Mouse (Mus musculus) liver, adult 2 months (tissue): ENCODE measurements around the gene Fzr1.

Experiments used
- CTCF ChIP-seq: fragments of 200-500 bp; IDR thresholded peaks from 2 replicates; pipeline ENCODE4 v1.5.1; 2011; ENCODE audit warnings: low read depth, low read length, control low read depth
- POLR2A ChIP-seq: fragments of 200-500 bp; IDR thresholded peaks from 2 replicates; pipeline ENCODE4 v1.6.1; 2011; ENCODE audit warnings: low read length, control low read depth; ENCODE audit not compliant: insufficient read depth; ENCODE audit errors: extremely low read depth

GRCm38 (mm10) chr10:81401205-81401520 is 22.8 kb upstream of the Fzr1 start:
- TF ChIP-seq CTCF (no peak), POLR2A (no peak)
